Mouse (Mus musculus): ENCODE data around the gene Arih2. TPM values are rescaled to one million over a fixed set of nuclear protein-coding genes. Genes with fewer than 3 reads are reported as not detected.
"Not testable (repeated sequence)": the region's sequence is repeated elsewhere in the genome, so short reads cannot be mapped to it uniquely, and the experiment has no call there.

Gene Arih2
- total RNA-seq, 1 experiment from 2014 or later: 143 TPM

DNA sequence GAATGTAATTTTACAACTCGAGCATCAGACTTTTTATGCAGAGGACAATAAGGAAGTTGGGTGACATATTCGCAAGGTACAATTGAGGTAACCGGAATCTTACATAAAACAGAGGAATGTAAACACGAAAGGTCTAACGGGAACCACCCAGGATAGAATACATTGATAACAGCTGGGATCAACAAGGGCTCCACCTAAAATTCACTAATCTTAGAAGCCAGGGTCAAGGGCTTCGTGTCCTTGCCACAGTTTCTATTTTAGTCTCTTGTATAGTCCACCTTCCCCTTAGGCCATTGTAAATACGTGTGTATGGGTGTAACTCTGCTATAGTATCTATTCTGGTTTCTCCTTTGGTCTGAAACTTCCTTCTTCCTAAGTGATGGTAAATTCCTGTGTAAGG lies 6.7 kb upstream of the Arih2 start:
- ATAC-seq (ENCODE audit: extremely low read depth, insufficient number of reproducible peaks, low FRiP score, poor library complexity, severe bottlenecking): not testable (repeated sequence)

DNA sequence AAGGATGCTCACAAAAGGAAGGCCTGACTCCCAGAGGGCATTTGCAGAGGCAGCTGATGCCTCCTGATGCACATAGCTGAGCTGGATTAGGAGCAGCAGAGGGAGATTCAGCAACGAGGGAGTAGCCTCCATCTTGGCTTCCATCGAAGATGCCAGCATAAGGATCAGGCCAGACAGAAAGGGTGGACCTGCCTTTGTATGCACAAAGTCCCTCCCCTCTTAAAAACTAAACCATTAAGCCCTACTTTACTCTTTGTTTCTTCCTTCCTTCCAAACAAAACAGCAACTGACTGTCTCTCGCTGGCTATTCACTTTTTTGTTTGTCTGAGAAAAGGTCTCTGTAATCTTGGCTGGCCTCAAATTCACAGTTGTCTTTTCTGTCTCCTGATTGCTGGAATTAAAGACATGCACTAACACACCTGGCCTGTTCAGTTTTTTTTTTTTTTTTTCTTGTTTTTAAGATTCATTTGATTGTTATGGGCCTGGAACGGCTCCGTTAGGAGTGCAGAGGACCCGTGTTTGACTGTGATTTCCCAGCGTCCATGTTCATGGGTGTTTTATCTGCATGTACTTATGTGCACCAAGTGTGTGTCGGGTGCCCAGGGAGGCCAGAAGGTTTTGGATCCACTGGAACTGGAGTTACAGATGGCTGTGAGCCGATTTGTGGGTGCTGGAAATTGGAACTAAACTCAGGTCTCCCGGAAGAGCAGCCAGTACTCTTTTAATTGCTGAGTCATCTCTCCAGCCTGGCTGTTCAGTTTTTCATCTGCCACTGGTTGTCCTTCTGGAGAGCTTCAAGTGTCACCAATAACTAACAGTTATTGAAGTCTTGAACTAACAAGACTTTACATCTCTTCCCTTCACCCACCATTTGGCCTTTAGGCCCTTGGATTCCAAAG lies 5.6 kb upstream of the Arih2 start:
- no peak for ATAC-seq (ENCODE audit: extremely low read depth, insufficient number of reproducible peaks, low FRiP score, poor library complexity, severe bottlenecking)

DNA sequence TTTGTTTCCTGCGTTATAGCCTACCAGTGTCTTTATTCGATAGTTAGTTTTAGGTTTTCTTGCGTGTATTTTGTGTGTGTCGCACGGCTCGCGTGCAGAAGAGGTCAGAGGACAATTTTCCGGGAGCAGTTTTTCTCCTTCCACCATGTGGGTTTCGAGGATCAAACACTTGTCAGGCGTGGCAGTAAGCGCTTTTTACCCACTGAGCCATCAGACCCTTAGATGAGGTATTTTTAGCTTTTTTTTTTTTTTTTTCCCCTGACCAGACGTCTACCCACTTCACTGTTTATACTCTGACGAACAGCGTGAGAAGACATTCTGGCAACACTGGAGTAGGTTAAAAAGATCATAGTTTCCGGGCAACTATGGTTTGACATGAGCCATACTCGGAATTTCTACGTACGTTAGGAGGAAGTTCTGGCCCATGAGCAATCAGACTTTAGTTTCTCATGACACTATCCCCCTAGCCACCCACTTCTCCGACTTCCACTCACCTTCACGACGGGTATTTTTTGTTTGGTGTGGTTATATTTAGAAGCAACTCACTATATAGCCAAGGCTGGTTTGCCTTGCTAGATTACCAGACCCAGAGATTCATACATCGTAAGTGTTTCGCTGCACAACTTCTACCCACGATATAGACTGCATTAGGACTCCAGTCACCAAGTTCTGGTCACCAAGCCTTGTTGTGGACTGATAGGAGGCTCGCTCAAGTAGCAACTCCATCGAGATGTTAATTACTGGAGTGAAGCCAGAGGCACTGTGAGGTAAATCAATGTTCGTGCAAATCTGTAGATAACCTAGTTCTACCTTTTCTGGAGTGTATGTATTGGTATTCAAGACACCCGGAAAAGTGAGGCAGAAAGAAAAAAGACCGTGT lies 615 bp upstream of the Arih2 start:
- peak; percentile 28 for ATAC-seq (ENCODE audit: extremely low read depth, insufficient number of reproducible peaks, low FRiP score, poor library complexity, severe bottlenecking)

DNA sequence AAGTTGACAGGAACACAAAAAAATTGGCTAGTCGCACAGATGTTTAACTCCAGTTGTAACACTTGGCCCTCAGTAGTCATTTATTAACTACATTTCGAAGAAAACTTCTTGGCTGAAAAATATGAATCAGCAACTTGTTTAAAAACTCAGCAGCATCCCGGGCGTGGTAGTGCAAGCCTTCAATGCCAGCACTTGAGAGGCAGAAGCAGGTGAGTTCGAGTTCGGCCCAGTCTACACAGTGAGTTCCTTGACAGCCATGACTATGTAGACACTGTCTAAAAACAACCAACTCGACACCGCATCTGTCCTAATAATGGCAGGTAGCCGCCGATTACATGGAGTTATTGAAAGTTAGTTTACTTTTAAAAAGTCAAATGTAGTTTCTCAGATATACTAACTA lies 1.0 kb downstream of the Arih2 start:
- no peak for ATAC-seq (ENCODE audit: extremely low read depth, insufficient number of reproducible peaks, low FRiP score, poor library complexity, severe bottlenecking)

DNA sequence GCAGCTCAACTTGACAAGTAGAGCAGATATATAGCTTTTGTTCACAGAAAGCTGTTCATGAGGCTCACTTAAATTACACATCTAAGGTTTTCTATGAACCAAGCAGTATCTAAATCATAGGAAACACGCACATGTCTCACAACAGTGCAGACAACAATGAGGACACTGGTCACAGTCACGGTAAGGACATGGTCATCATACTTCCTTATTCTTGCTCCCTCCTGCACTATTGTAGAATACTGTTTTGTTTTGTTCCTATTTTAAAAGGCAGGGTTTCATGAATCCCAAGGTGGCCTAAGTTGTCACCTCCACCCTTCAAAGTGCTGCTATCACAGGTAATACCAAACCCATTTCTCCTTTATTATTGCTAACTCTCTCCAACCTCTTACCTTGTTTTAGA lies 9.4 kb downstream of the Arih2 start:
- 0 out of 2 replicates have a peak, but pooled peaks have one; percentile 30 for ATAC-seq (ENCODE audit: extremely low read depth, insufficient number of reproducible peaks, low FRiP score, poor library complexity, severe bottlenecking)

DNA sequence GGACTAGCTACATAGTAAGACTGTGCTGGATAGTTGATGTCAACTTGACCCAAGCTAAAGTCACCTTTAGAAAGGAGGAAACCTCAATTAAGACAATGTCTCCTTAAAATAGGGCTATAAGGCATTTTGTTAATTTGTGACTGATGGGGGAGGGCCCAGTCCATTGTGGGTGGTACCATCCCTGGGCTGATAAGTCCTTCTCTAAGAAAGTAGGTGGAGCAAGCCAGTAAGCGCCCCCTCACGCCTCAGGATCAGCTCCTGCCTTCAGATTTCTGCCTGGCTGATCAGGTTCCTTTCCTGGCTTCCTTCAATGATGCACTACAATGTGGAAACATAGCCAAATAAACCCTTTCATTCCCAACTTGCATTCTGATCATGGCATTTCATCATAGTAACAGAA lies 13.8 kb downstream of the Arih2 start:
- ATAC-seq (ENCODE audit: extremely low read depth, insufficient number of reproducible peaks, low FRiP score, poor library complexity, severe bottlenecking): no peak

DNA sequence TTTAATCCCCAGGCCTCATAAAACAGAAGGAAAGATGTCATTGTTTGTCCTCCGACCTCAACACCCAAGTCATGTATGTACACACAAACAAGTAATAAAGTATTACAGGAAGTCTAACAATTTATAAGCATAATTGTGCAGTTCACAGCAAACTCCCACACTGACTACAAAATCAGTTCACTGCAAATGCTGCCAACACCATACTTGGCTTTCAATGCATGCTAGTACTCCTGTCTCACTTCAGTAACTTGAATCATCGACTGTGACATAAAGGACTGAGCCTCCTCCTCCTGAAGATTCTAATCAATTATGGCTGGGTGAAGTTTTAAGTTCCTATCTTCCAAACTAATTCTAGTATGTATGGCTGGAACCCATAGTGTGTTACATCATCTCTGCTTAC lies 15.3 kb downstream of the Arih2 start:
- ATAC-seq (ENCODE audit: extremely low read depth, insufficient number of reproducible peaks, low FRiP score, poor library complexity, severe bottlenecking): no peak

DNA sequence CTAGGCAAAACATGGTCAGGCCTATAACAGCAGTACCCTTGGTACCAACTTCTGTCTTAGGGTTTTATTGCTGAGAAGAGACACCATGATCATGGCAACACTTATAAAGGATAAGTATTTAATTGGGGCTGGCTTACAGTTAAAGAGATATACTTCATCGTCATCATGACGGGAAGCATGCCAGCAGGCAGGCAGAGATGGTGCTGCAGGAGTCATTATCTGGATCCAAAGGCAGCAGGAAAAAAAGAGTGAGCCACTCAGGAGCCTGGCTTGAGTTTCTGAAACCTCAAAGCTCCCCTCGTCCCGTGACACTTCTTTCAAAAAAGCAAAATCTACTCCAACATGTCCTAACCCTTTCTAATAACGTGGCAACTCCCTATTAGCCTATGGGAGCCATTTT lies 16.8 kb downstream of the Arih2 start:
- no peak for ATAC-seq (ENCODE audit: extremely low read depth, insufficient number of reproducible peaks, low FRiP score, poor library complexity, severe bottlenecking)

DNA sequence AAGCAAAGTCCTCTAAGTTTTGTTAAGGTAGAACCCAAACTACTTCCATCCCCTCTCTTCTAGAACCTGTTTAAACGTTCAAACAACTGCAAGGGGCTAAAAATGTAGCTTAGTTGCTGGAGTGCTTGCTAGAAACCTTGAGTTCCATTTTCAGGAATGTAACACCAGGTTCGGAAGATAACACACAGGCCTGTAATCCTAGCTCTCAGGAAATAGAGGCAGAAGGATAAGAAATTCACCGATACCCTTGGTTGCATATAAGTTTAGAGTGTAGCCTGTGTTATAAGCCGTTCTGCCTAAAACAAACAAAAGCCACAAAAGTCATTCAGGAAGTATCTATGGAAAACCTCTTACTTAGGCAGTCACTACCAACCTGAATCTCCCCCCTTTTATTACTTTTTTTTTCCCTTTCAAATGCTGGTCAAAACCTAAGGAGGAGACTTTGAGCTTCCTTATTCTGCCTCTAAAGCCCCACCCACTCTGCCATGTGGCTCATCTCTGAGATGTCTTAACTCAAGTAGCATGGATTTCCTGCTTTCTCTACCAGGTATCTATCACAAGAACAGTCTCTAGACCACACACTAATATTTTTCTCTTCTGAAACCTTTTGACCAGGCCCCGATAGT lies 17.4 kb downstream of the Arih2 start:
- ATAC-seq (ENCODE audit: extremely low read depth, insufficient number of reproducible peaks, low FRiP score, poor library complexity, severe bottlenecking): no peak

DNA sequence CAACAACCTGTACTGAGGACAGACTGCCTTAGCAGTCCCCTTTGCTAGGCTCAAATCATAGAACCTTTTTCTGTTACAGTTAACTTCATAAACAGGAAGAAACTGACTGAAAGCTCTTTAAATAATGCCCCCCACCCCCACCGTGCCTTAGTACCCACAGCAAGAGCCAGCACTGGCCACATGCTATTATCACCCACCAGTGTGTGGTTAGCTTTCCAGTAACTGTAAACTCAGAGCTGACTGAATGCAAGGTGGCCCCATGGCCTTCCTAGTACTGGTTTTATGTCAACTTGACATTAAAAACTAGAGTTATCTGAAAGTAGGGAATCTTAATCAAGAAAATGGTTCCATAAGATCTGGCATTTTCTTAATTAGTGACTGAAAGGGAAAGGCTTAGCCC lies 18.5 kb downstream of the Arih2 start:
- ATAC-seq (ENCODE audit: extremely low read depth, insufficient number of reproducible peaks, low FRiP score, poor library complexity, severe bottlenecking): no peak

DNA sequence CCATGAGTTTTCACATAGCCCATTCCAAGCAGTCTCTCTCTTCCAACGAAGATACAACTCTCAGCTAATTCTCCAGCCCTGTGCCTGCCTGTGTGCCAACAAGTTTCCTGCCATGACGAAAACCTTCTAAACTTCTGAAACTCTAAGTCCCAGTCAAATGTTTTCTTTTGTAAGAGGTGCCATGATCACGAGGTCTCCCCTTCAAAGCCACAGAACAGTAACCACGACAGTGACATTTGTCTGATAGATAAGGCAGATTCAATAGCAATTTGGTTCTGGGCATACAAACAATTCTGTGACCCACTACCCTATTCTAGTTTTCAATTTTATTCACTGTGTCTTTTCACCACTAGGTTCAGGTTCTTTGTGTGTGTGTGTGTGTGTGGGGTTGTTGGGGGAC lies 21.0 kb downstream of the Arih2 start:
- ATAC-seq (ENCODE audit: extremely low read depth, insufficient number of reproducible peaks, low FRiP score, poor library complexity, severe bottlenecking): no peak

DNA sequence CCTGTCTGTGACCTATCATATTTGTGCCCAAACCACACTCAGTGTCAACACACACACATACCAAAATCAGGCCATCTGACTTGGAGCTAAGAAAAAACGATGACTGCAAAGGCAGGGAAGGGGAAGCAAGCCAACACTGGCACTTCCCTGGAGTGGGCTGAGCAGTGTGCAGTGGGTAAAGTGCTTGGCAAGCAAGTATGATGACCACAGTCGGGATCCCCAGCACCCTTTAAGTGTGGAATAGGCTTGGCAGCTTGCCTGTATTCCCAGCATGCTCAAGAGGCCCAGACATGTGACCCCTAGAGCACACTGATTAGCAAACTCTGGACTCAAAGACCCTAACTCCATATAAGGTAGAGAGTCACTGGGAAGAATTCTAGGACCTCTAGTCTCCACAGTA lies 22.7 kb downstream of the Arih2 start:
- no peak for ATAC-seq (ENCODE audit: extremely low read depth, insufficient number of reproducible peaks, low FRiP score, poor library complexity, severe bottlenecking)

DNA sequence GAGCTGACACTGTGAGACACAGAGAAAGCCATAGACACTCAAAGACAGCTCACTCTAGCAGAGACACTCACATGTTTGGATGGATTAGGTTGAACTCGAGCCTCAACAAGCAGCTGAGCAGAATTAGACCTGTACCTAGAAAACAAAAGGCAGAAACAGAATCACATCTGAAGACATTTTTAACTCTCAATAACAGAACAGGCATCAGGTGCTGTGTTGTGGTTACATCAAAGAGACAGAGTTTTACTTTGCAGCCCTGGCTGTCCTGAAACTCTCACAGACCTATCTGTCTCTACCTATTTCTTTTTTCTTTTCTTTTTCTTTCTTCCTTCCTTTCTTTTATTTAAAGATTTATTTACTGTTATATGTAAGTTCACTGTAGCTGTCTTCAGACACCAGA lies 31.9 kb downstream of the Arih2 start:
- ATAC-seq (ENCODE audit: extremely low read depth, insufficient number of reproducible peaks, low FRiP score, poor library complexity, severe bottlenecking): no peak

DNA sequence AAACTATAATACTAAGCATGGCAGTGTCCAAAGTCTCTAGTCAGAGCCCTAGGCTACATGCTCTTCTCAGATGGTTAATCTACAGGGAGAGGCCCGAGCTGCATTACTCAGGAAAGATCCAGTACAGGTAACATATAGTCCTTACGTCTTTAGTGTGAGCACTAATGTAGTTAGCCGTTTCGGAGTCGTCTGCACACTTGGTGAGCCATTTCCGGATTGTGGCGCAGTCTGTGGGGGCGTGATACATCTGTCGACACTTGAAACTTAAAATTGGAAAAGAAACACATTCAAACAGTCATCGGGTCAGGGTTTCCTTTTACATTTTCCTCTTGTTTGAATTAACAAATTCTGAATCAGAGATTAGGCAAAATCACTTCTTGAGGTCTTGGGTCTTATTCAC lies 37.7 kb downstream of the Arih2 start:
- ATAC-seq (ENCODE audit: extremely low read depth, insufficient number of reproducible peaks, low FRiP score, poor library complexity, severe bottlenecking): no peak

DNA sequence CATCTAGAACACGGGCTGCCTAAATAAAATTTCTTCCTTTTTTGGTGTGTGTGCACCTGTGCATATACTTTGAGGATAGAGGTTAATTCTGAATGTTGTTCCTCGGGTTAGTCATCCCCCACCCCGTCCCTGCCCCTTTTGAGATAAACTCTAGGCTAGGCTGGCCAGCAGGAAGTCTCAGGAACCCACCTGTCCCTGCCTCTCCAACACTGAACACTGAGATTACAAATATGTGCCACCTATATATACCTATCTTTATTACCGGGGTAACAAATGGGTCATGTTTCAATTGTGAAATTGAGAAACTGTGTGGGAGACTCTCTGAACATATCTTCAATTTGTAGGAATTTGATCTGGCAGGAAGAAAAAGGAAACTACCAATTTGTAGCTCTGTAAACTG lies 40.3 kb downstream of the Arih2 start:
- ATAC-seq (ENCODE audit: extremely low read depth, insufficient number of reproducible peaks, low FRiP score, poor library complexity, severe bottlenecking): no peak

DNA sequence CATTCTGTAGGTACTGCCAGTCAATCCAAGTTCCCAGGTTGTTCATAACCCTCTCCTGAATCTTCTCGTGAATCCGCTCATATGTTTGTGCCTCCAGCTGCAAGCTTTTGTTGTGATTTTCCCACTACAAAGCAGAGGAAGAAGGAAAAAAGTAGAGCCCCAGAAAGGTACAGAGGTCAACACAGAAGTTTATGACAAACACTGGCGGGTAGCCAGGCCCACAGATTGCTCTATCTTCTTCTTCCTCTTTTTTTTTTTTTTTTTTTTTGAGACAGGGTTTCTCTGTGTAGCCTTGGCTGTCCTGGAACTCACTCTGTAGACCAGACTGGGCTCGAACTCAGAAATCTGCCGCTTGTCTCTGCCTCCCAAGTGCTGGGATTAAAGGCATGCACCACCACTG lies 41.3 kb downstream of the Arih2 start:
- not testable (repeated sequence) for ATAC-seq (ENCODE audit: extremely low read depth, insufficient number of reproducible peaks, low FRiP score, poor library complexity, severe bottlenecking)

DNA sequence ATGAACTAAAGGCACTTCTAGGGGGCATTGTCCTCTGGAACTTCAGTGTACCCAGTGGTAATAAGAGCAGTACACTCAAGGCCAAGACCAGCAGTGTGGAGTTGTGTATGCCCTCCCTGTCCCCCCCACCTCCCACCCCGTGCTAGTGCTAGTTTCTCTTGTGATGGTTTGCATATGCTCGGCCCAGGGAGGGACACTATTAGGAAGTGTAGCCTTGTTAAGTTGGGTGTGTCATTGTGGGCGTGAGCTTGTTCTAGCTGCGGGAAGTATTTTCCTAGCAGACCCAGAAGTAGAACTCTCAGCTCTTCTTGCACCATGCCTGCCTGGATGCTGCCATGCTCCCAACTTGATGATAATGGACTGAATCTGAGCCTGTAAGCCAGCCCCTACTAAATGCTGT lies 47.2 kb downstream of the Arih2 start:
- ATAC-seq (ENCODE audit: extremely low read depth, insufficient number of reproducible peaks, low FRiP score, poor library complexity, severe bottlenecking): no peak

DNA sequence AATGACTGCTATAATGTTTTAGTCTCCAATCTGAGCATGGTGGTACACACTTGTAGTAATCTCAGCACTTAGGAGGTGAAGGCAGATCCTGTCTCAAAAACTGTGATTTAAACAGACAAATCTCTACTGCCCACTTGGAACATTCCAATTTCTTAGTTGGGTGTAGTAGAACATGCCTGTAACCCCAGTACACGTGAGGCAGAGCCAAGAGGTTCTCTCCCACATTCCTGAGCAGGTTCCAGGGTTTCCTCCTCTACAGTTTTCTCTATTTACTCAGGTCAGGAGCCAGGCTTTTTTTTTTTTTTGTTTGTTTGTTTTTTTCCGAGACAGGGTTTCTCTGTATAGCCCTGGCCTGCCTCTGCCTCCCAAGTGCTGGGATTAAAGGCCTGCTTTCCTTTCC lies 49.2 kb downstream of the Arih2 start:
- ATAC-seq (ENCODE audit: extremely low read depth, insufficient number of reproducible peaks, low FRiP score, poor library complexity, severe bottlenecking): no peak

DNA sequence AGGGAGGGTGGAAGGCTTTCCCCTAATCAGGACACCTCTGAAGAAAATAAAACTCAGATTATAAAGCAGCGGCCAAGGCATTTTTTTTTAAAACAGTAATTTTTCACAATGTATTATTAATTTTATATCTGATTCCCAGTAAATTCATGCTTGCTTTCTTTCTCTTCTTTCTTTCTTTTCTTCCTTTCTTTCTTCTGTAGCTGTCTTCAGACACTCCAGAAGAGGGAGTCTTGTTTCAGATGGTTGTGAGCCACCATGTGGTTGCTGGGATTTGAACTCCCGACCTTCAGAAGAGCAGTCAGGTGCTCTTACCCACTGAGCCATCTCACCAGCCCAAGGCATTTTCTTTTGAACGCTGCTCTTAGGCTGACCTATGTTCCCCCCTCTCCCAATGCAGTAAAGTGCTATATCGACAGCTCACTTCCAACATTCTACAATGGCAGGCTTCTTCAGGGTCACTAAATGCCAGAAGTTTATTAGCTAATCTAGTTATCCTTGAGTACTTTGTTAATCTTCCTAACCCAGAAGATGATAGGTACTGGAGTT lies 50.1 kb downstream of the Arih2 start:
- ATAC-seq (ENCODE audit: extremely low read depth, insufficient number of reproducible peaks, low FRiP score, poor library complexity, severe bottlenecking): no peak
